Mouse (Mus musculus) activated CD4-positive, CD25-positive, alpha-beta regulatory T cell, adult 4 months (primary cell): ENCODE measurements around the gene Vmn1r239-ps. TPM values are rescaled to one million over a fixed set of nuclear protein-coding genes. Genes with fewer than 3 reads are reported as not detected.
"Not testable (repeated sequence)": the region's sequence is repeated elsewhere in the genome, so short reads cannot be mapped to it uniquely, and the experiment has no call there.

Experiments
- ATAC-seq: one replicate; pipeline ENCODE4 v1.8.0; 2017
- polyA plus RNA-seq, 2 experiments: library from polyadenylated mRNA; unstranded; fragments of 100-300 nt; shearing (Covaris generic); gene quantifications; one replicate each; pipeline ENCODE4 v1.2.1; 2017

The Vmn1r239-ps gene
- not detected for polyA plus RNA-seq

DNA sequence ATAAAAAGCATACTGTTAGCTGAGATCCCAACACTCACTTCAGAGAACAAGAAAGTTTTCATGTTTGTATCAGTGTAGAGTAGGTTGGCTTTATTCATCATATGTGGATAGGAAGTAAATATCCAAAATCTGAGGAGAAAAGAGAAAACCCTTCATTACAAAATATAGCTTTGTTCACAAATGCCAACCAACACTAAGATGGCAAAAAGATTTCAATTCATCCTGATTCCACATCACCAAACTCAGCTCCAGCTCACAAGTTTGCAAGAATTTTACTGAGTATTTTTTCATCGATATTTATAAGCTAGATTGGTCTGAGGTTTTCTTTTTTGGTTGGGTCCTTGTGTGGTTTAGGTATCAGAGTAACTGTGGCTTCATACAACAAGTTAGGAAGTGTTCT lies at the start of gene Vmn1r239-ps:
TSS of gene Vmn1r239-ps (minus strand) at position 101 of the 400 bp plus-strand sequence.
- not testable (repeated sequence) for ATAC-seq

DNA sequence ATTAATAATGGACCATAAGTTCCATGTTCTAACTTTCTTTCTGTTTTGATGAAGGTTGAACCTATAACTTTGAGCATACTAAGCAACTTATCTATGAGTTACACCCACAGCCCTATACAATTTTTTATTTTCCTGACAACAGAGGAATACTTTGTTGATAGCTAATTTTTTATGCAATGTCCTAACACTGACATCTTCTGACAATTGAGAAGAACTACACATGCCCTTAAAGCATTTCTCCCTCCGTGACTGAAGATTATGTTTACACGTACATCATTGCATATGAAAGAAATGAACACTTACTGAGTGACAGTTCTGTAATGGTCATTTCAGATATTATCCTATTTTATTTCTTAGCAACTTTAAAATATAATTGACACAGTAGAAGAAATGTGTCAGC lies 36.0 kb upstream of the Vmn1r239-ps start:
- ATAC-seq, result no peak

DNA sequence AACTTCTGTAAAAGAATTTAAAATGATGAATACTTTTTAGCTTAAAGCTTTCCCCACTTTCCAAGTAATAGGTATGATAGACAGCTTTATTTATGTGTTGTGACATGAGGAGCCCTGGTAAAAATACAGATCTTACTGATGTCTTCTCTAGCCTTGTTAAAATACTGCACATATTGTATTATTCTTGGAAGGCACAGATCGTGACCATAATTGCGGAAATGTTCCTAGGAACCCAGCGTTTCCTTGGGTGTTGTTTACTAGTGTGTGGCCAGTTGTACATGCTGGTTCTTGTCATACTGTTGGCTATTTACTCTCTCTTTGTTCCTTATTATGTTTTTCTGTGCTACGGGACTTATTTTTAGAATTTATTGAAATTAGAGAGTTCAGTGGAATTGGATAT lies 10.1 kb downstream of the Vmn1r239-ps start:
- no peak for ATAC-seq

DNA sequence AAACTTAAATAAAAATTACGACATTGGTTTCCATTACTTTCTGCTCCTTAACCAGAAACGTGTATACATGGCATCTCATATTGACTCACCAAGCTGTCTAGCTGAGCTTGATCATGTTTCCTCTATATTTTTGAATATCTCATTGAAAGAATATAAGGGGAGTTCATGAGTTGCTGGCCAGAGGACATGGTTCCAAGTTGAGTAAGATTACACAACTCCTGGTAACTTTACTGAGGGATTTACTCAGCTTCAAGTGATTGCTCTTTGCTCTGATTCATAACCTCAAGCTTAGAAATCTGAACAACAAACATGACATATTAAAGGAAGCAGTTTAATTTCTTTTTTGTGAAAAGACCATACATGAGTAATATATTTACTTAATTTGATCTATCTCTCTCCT lies 18.1 kb downstream of the Vmn1r239-ps start:
- ATAC-seq, result no peak

DNA sequence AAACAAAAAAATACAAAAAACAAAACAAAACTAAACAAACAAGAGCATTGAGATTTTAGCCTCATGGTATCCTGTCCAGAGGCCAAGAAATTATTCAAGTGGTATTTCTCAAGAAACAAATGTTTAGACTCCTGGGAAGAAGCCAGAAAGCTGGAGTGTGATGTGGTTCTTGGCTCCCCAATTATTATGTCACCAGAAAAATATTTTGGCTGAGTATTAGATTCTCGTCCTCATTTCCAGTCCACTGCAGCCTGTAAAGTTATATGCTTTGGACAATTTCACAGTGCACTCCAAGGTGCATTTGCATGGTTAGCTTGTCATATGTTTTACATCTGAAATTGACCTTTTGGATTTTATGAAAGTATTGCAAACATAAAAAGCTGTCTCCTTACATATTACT lies 23.8 kb downstream of the Vmn1r239-ps start:
- no peak for ATAC-seq

DNA sequence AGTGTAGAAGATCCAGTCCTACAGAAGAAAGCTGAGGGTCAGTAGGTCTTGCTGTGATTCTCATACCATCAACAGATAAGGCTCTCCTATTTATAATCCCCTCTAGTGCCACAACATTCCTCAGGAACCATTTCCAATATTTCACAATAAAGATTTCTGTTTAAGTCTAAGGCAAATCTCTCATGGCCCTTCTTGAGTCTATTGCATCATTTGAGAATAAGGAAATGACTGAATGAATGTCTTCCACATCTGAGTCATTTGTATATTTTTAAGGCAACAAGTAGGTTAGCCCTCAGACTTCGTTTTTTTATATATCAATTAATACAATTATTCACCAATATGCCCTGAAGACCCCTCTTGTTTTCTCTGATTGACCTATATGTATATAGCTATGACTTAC lies 24.4 kb downstream of the Vmn1r239-ps start, which contains the start of gene Il13ra2:
TSS of gene Il13ra2 (minus strand) at position 64 of the 400 bp plus-strand sequence.
- no peak for ATAC-seq

Other genes with a start within 250 kb of the Vmn1r239-ps start
- gene Il13ra2, start 24.5 kb downstream of the Vmn1r239-ps start, polyA plus RNA-seq, result not detected
- not detected for gene Lrch2, start 100.4 kb upstream of the Vmn1r239-ps start, polyA plus RNA-seq